Mouse (Mus musculus) bone marrow, adult 2 months (tissue): ENCODE results near the gene Sgip1.

Experiments
- CTCF ChIP-seq: fragments of 200-500 bp; IDR thresholded peaks from 2 replicates; pipeline ENCODE4 v1.5.1; 2011; ENCODE audit warnings: low read length, control low read depth; ENCODE audit not compliant: control insufficient read depth, insufficient read depth
- POLR2A ChIP-seq: fragments of 200-500 bp; IDR thresholded peaks from 2 replicates; pipeline ENCODE4 v1.6.1; 2011; ENCODE audit warnings: low read depth, mild to moderate bottlenecking, control low read depth, low read length, borderline replicate concordance; ENCODE audit not compliant: control insufficient read depth

- TF ChIP-seq CTCF (no peak), POLR2A (no peak)
These were observed 32.7 kb downstream of the Sgip1 start for GRCm38 (mm10) chr4:102773841-102774240.
